Mouse (Mus musculus): Measurements from ENCODE around the gene Hoxa5. TPM values are rescaled to one million over a fixed set of nuclear protein-coding genes. Genes with fewer than 3 reads are reported as not detected.

Hoxa5 gene
- total and polyA plus RNA-seq, 3 experiments: 0.83 to 4.1 (median 1.5) TPM

DNA sequence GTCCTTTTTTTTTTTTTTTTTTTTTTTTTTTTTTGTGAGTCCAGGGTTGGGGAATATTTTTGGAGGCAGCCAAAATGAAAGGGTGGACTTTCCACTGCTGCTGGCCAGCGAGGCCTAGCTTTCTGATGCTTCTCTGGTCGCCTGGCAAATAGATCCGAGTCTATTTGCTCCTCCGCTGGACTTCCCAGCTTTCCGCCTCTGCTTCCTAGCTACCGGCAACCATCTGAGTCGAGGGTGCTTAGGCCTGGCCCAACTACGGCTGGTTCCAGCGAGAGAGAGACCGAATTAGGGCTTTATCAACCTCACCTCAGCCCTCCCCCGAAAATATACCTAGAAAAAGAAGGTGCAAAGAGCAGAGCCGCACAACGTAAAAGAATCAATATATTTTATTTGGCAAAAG, 18.3 kb upstream of the Hoxa5 start:
- Histone ChIP-seq H3K9ac (ENCODE audit: insufficient read depth, low read depth) (no peak overlapping the region), H3K4me2 (ENCODE audit: insufficient read depth, low read depth, poor library complexity, severe bottlenecking) (no peak overlapping the region), H3K4me1 (ENCODE audit: control insufficient read depth in 1 of 2, insufficient read depth in 2 of 2) (peaks cover 0 to 13% of the 10 kb centered on the region in 2 experiments; a peak in 2 of 4 replicates), H3K79me2 (replicated peaks; ENCODE audit: control insufficient read depth, extremely low read depth, insufficient read depth, poor library complexity, severe bottlenecking) (no peaks in the 10 kb centered on the region), H3K9me3 (replicated peaks; ENCODE audit: low read length) (peaks cover 14% of the 10 kb centered on the region), H3K27ac (ENCODE audit: insufficient read depth, low read depth) (no peak overlapping the region), H3K27me3 (replicated peaks) (no peaks in the 10 kb centered on the region), H3K36me3 (replicated peaks in 1 of 2; ENCODE audit: control insufficient read depth in 1 of 2, insufficient read depth in 1 of 2, low read length in 1 of 2) (peaks cover 0 to 6% of the 10 kb centered on the region in 2 experiments), H3K4me3 (replicated peaks in 1 of 3; ENCODE audit: low read depth in 2 of 3, low read length in 2 of 3, poor library complexity in 1 of 3) (no peak overlapping the region)
- dilution Hi-C loops (cut with MboI; ENCODE audit: extremely low pct_ligation_motif_present, extremely low pct_unique_long_range_greater_than_20kb, low sequenced_read_pairs) (no loop called here), in situ Hi-C loops (cut with MboI; ENCODE audit: low pct_ligation_motif_present, low pct_unique_long_range_greater_than_20kb, low sequenced_read_pairs) (loop anchor here (10.0 to 25.0 kb wide), 3 partner anchors 210 to 1008 kb away; partner anchors contain the start of gene Skap2)
- TF ChIP-seq POLR2AphosphoS2 (IDR thresholded peaks at IDR 0.05; ENCODE audit: low read depth, low read length) (no peak), MAFK (IDR thresholded peaks at IDR 0.05; ENCODE audit: insufficient replicate concordance, low read length) (no peak)
- DNase-seq (ENCODE audit: extremely low read depth): no peak

GRCm38 (mm10) chr6:52221993-52222685, 17.8 kb upstream of the Hoxa5 start:
- in situ Hi-C loops (cut with MboI; ENCODE audit: low pct_ligation_motif_present, low pct_unique_long_range_greater_than_20kb, low sequenced_read_pairs): loop anchor here (10.0 to 25.0 kb wide), 3 partner anchors 210 to 1007 kb away; partner anchors contain the start of gene Skap2
- no peak overlapping the region for H3K9ac ChIP-seq (ENCODE audit: insufficient read depth, low read depth)
- H3K4me1 ChIP-seq (ENCODE audit: control insufficient read depth in 1 of 2, insufficient read depth in 2 of 2): peaks cover 0 to 13% of the 10 kb centered on the region in 2 experiments; a peak in 2 of 4 replicates
- H3K4me2 ChIP-seq (ENCODE audit: insufficient read depth, low read depth, poor library complexity, severe bottlenecking): peak overlapping the region; percentile 30
- no peak overlapping the region for H3K27ac ChIP-seq (ENCODE audit: insufficient read depth, low read depth)
- no peaks in the 10 kb centered on the region for H3K79me2 ChIP-seq (replicated peaks; ENCODE audit: control insufficient read depth, extremely low read depth, insufficient read depth, poor library complexity, severe bottlenecking)
- H3K9me3 ChIP-seq (replicated peaks; ENCODE audit: low read length): peaks cover 19% of the 10 kb centered on the region
- peaks cover 0 to 6% of the 10 kb centered on the region in 2 experiments for H3K36me3 ChIP-seq (replicated peaks in 1 of 2; ENCODE audit: control insufficient read depth in 1 of 2, insufficient read depth in 1 of 2, low read length in 1 of 2)
- dilution Hi-C loops (cut with MboI; ENCODE audit: extremely low pct_ligation_motif_present, extremely low pct_unique_long_range_greater_than_20kb, low sequenced_read_pairs): no loop called here
- TF ChIP-seq USF1 (IDR thresholded peaks at IDR 0.05; ENCODE audit: low read depth, low read length): no peak
- no peak for TF ChIP-seq SMC3 (IDR thresholded peaks at IDR 0.05; ENCODE audit: low read depth, low read length)
- TF ChIP-seq JUND (conservative IDR thresholded peaks at IDR 0.05; ENCODE audit: low read depth, low read length): no peak
- H3K27me3 ChIP-seq (replicated peaks): no peaks in the 10 kb centered on the region
- no peak for DNase-seq (ENCODE audit: extremely low read depth)
- H3K4me3 ChIP-seq (replicated peaks in 1 of 3; ENCODE audit: low read depth in 2 of 3, low read length in 2 of 3, poor library complexity in 1 of 3): peak overlapping the region; percentile 8 to 76 (median 41)

GRCm38 (mm10) chr6:52221337-52221992, 17.1 kb upstream of the Hoxa5 start, which contains the start of gene Hoxa7:
Hoxa7 (minus strand) TSS chr6:52221854.
- Histone ChIP-seq H3K4me3 (replicated peaks in 1 of 3; ENCODE audit: low read depth in 2 of 3, low read length in 2 of 3, poor library complexity in 1 of 3) (peak within 1 kb of the TSS; percentile 75 to 87 (median 76)), H3K27ac (ENCODE audit: insufficient read depth, low read depth) (peak within 1 kb of the TSS; percentile 18; the same call in 1 of the 2 replicates), H3K4me1 (ENCODE audit: control insufficient read depth in 1 of 2, insufficient read depth in 2 of 2) (peaks cover 0 to 13% of the 10 kb centered on the region in 2 experiments; a peak in 2 of 4 replicates), H3K79me2 (replicated peaks; ENCODE audit: control insufficient read depth, extremely low read depth, insufficient read depth, poor library complexity, severe bottlenecking) (no peaks in the 10 kb centered on the region), H3K36me3 (replicated peaks in 1 of 2; ENCODE audit: control insufficient read depth in 1 of 2, insufficient read depth in 1 of 2, low read length in 1 of 2) (peaks cover 0 to 6% of the 10 kb centered on the region in 2 experiments), H3K9me3 (replicated peaks; ENCODE audit: low read length) (peaks cover 24% of the 10 kb centered on the region), H3K9ac (ENCODE audit: insufficient read depth, low read depth) (peak within 1 kb of the TSS; percentile 78), H3K4me2 (ENCODE audit: insufficient read depth, low read depth, poor library complexity, severe bottlenecking) (peak within 1 kb of the TSS; percentile 57), H3K27me3 (replicated peaks) (no peaks in the 10 kb centered on the region)
- dilution Hi-C loops (cut with MboI; ENCODE audit: extremely low pct_ligation_motif_present, extremely low pct_unique_long_range_greater_than_20kb, low sequenced_read_pairs): no loop called here
- peak; percentile 89 for DNase-seq (ENCODE audit: extremely low read depth)
- in situ Hi-C loops (cut with MboI; ENCODE audit: low pct_ligation_motif_present, low pct_unique_long_range_greater_than_20kb, low sequenced_read_pairs): loop anchor here (10.0 to 25.0 kb wide), 3 partner anchors 209 to 1007 kb away; partner anchors contain the start of gene Skap2
- TF ChIP-seq JUND (conservative IDR thresholded peaks at IDR 0.05; ENCODE audit: low read depth, low read length): no peak
- no peak for TF ChIP-seq POLR2AphosphoS2 (IDR thresholded peaks at IDR 0.05; ENCODE audit: low read depth, low read length)
- TF ChIP-seq BHLHE40 (IDR thresholded peaks at IDR 0.05; ENCODE audit: low read depth, low read length): peak; percentile 29; the same call in 1 of the 2 replicates
- TF ChIP-seq TCF12 (IDR thresholded peaks at IDR 0.05; ENCODE audit: low read depth, low read length): peak; percentile 65; the same call in 1 of the 2 replicates
- TF ChIP-seq ELF1 (IDR thresholded peaks at IDR 0.05; ENCODE audit: low read depth, low read length): peak; percentile 45; the same call in 1 of the 2 replicates
- TF ChIP-seq PAX5 (IDR thresholded peaks at IDR 0.05; ENCODE audit: low read length): no peak
- TF ChIP-seq ZMIZ1 (IDR thresholded peaks at IDR 0.05; ENCODE audit: low read depth, low read length): no peak
- peak; percentile 83 to 98 for TF ChIP-seq CTCF (conservative IDR thresholded peaks at IDR 0.05 in 1 of 2, IDR thresholded peaks at IDR 0.05 in 1 of 2; ENCODE audit: low read depth in 2 of 2, low read length in 2 of 2)
- no peak for TF ChIP-seq HCFC1 (IDR thresholded peaks at IDR 0.05; ENCODE audit: low read depth, low read length)
- peak; percentile 74 for TF ChIP-seq NRF1 (IDR thresholded peaks at IDR 0.05; ENCODE audit: low read depth, low read length)
- no peak for TF ChIP-seq ZNF384 (IDR thresholded peaks at IDR 0.05; ENCODE audit: low read depth, low read length)
- peak; percentile 28; the same call in 1 of the 2 replicates for TF ChIP-seq IRF4 (IDR thresholded peaks at IDR 0.05; ENCODE audit: low read depth, low read length)
- no peak for TF ChIP-seq MAFK (IDR thresholded peaks at IDR 0.05; ENCODE audit: insufficient replicate concordance, low read length)
- TF ChIP-seq RCOR1 (conservative IDR thresholded peaks at IDR 0.05; ENCODE audit: low read depth, low read length): 0 out of 2 replicates have a peak, but pooled peaks have one; percentile 47
- peak; percentile 52 for TF ChIP-seq MEF2A (IDR thresholded peaks at IDR 0.05; ENCODE audit: borderline replicate concordance, low read depth, low read length)
- peak; percentile 64; the same call in 1 of the 2 replicates for TF ChIP-seq SIN3A (IDR thresholded peaks at IDR 0.05; ENCODE audit: low read length)
- no peak for TF ChIP-seq USF1 (IDR thresholded peaks at IDR 0.05; ENCODE audit: low read depth, low read length)
- peak; percentile 59; the same call in 1 of the 2 replicates for TF ChIP-seq MXI1 (IDR thresholded peaks at IDR 0.05; ENCODE audit: low read depth, low read length)
- TF ChIP-seq POLR2A (IDR thresholded peaks at IDR 0.05; ENCODE audit: low read depth, low read length): peak; percentile 45; the same call in 1 of the 2 replicates
- TF ChIP-seq SMC3 (IDR thresholded peaks at IDR 0.05; ENCODE audit: low read depth, low read length): peak; percentile 85
- TF ChIP-seq NELFE (IDR thresholded peaks at IDR 0.05; ENCODE audit: low read depth, low read length): peak; percentile 63
